Mouse (Mus musculus) midbrain, embryonic 14.5 days (tissue): Measurements from ENCODE around the gene Prkce. TPM values are rescaled to one million over a fixed set of nuclear protein-coding genes. Genes with fewer than 3 reads are reported as not detected.

Experiments
- ATAC-seq: fragments of 200-750 bp; cut with Nextera tagmentation; 2 replicates; pipeline ENCODE4 v1.8.0; 2017; ENCODE audit warnings: moderate number of reproducible peaks, moderate library complexity; ENCODE audit not compliant: low FRiP score, low TSS enrichment
- DNase-seq: peaks from one replicate; pipeline ENCODE4 v3.0.0-alpha.2; 2015
- H3K27ac ChIP-seq: fragments of 300-500 bp; sonication (generic); replicated peaks from 2 replicates; pipeline ENCODE4 v1.5.1; 2014; ENCODE audit warnings: mild to moderate bottlenecking, low read depth, low read length, moderate library complexity
- H3K27me3 ChIP-seq: fragments of 300-500 bp; sonication (generic); 2 replicates; pipeline ENCODE4 v1.6.1; 2014; ENCODE audit warnings: low read length, control low read depth, mixed read lengths; ENCODE audit not compliant: control insufficient read depth, insufficient read depth
- H3K36me3 ChIP-seq: fragments of 300-500 bp; sonication (generic); 2 replicates; pipeline ENCODE4 v1.6.1; 2014; ENCODE audit warnings: low read length, control low read depth; ENCODE audit not compliant: control insufficient read depth, insufficient read depth
- H3K4me1 ChIP-seq: fragments of 300-500 bp; sonication (generic); 2 replicates; pipeline ENCODE4 v1.6.1; 2014; ENCODE audit warnings: mild to moderate bottlenecking, antibody characterized with exemption, low read length, control low read depth; ENCODE audit not compliant: control insufficient read depth, insufficient read depth
- H3K4me2 ChIP-seq: fragments of 300-500 bp; sonication (generic); 2 replicates; pipeline ENCODE4 v1.6.1; 2014; ENCODE audit warnings: mild to moderate bottlenecking, low read length, moderate library complexity
- H3K4me3 ChIP-seq: fragments of 300-500 bp; sonication (generic); replicated peaks from 2 replicates; pipeline ENCODE4 v1.5.1; 2014; ENCODE audit warnings: low read depth, low read length
- H3K9ac ChIP-seq: fragments of 300-500 bp; sonication (generic); replicated peaks from 2 replicates; pipeline ENCODE4 v1.6.1; 2014; ENCODE audit warnings: mild to moderate bottlenecking, low read length, moderate library complexity
- H3K9me3 ChIP-seq: fragments of 300-500 bp; sonication (generic); 2 replicates; pipeline ENCODE4 v1.6.1; 2016; ENCODE audit warnings: low read length, control low read depth, mixed read lengths; ENCODE audit not compliant: control insufficient read depth
- WGBS: fragments of 180-500 bp; shearing (Covaris S2); extraction: QIAGEN DNeasy Blood & Tissue Kit; methylation state at CpG from one replicate; pipeline ENCODE4 v1.1.7; 2014; 5-methylcytosine and 5-hydroxymethylcytosine counted together
- polyA plus RNA-seq: library from polyadenylated mRNA; unstranded; fragments of >200 nt; fragmentation: Nextera tagmentation; extraction: Ambion mirVana; gene quantifications from 2 replicates; pipeline ENCODE4 v1.2.1, GENCODE M21; 2014

Prkce gene
- polyA plus RNA-seq, 1 experiment from 2014 or later, result 25.4 TPM

DNA sequence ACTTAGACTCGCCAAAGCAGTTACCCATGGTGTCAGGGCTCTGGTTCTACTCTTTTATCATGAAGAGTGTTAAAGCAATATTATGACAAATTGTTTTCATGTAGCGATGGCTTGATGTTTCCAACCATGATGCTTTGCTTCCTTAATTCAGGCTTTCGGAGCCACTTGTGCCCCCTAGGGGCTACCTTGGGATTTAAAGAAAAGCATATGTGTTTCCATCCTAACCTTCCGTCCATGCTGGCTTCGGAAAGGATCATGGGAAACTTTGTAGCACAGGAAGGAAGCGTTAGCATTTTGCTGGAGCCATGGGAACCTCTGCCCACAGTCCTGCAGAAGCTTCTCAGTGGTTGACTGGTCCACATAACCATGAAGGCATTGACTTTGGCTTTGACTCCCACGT, 351.0 kb downstream of the Prkce start:
- no peaks in the 10 kb centered on the region for H3K4me1 ChIP-seq
- ATAC-seq (no peak), DNase-seq (no peak)
- no peak overlapping the region for H3K9ac ChIP-seq
- no peaks in the 10 kb centered on the region for H3K9me3 ChIP-seq
- no peak overlapping the region for H3K27ac ChIP-seq
- no peak overlapping the region for H3K4me2 ChIP-seq
- WGBS, result 91% methylated on average over 7 of the region's 7 CpGs
- H3K4me3 ChIP-seq, result no peak overlapping the region
- H3K36me3 ChIP-seq, result no peaks in the 10 kb centered on the region
- H3K27me3 ChIP-seq, result no peaks in the 10 kb centered on the region

DNA sequence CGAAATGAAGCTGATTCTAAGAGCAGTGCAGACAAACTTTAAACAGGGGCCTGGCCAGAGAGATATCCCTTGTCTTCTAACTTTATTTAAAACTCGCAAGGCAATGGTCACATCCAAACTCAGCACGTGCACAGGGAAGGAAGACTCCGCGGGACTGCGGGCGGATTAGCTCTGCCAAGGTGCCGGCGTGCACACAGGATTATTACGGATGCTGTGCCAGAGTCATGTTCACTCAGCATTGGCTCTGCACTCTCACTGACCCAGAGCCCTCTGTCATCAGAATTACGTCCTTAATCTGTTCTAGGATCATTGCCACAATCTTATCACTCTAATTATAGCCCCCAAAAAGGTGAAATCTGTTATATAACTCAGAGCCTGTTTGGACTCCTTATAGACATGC, 353.7 kb downstream of the Prkce start:
- ATAC-seq, result no peak
- no peaks in the 10 kb centered on the region for H3K4me1 ChIP-seq
- H3K27ac ChIP-seq, result no peak overlapping the region
- no peak overlapping the region for H3K4me2 ChIP-seq
- no peaks in the 10 kb centered on the region for H3K9me3 ChIP-seq
- DNase-seq, result no peak
- 89% methylated on average over 11 of the region's 11 CpGs for WGBS
- no peak overlapping the region for H3K9ac ChIP-seq
- no peaks in the 10 kb centered on the region for H3K36me3 ChIP-seq
- H3K27me3 ChIP-seq, result no peaks in the 10 kb centered on the region
- H3K4me3 ChIP-seq, result no peak overlapping the region

DNA sequence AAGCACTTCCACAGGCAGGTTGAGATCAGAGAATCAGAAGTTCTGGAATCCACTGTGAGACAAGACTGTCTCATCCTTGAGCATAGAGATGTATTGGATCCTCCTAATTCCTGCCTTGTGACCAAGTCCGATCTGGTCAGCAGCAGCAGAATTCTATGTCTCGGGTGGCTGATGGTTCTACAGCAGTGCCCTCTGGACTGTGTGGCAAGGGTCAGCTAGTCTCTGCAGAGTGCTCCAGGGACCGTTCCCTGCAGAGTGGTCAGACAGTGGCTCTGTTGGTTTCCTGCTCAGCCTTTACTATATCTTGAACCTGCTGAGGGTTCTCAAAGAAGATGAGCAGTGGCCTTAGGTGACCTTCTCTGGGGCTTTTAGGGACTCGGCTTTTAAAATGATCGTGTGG, 355.1 kb downstream of the Prkce start:
- DNase-seq (no peak), ATAC-seq (no peak)
- Histone ChIP-seq H3K27me3 (no peaks in the 10 kb centered on the region), H3K4me2 (no peak overlapping the region), H3K27ac (no peak overlapping the region), H3K9me3 (no peaks in the 10 kb centered on the region), H3K4me3 (no peak overlapping the region), H3K9ac (no peak overlapping the region), H3K4me1 (no peaks in the 10 kb centered on the region), H3K36me3 (no peaks in the 10 kb centered on the region)
- WGBS, result 97% methylated on average over 5 of the region's 5 CpGs

DNA sequence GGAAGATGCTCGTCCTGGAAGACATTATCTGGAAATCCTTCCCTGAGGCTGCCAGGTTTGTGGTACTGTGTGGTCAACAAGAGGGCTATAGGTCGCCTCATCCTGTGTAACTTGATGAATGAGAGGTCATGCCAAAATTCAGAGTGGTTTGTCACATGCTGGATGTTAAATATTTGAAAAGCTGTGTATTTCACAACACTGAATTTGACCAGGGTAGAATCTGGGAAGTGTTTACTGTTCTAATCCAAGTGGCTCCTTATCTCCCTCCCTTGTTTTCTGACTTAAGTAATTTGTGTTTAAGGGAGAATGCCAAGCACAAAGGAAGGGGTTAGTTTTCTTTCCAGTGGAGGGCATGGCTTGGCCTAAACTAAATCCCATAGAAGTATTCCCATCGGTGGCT, 355.8 kb downstream of the Prkce start:
- DNase-seq, result no peak
- Histone ChIP-seq H3K27ac (no peak overlapping the region), H3K9ac (no peak overlapping the region), H3K9me3 (no peaks in the 10 kb centered on the region), H3K4me2 (no peak overlapping the region), H3K27me3 (no peaks in the 10 kb centered on the region), H3K36me3 (no peaks in the 10 kb centered on the region), H3K4me1 (no peaks in the 10 kb centered on the region), H3K4me3 (no peak overlapping the region)
- ATAC-seq, result no peak
- 79% methylated on average over 3 of the region's 3 CpGs for WGBS

DNA sequence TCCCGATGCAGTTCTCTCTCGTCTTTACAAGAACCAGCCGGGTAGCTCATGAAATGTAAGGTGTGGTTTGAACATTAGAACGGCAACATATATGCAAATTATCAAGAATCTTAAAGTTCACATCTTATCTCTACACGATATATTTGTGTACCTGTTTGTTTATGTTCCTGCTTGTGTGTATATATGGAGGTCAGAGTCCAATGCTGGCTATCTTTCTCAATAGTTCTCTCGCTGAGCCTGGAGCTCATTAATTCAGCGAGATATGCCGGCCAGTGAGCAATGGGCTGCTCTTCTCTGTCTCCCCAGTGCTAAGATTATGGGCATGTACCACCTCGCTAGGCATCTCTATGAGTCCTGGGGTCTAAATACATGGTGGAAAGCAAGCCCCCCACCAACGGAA, 356.3 kb downstream of the Prkce start:
- Histone ChIP-seq H3K27ac (no peak overlapping the region), H3K9me3 (no peaks in the 10 kb centered on the region), H3K27me3 (no peaks in the 10 kb centered on the region), H3K4me1 (no peaks in the 10 kb centered on the region), H3K4me3 (no peak overlapping the region), H3K9ac (no peak overlapping the region), H3K36me3 (no peaks in the 10 kb centered on the region), H3K4me2 (no peak overlapping the region)
- WGBS, result 94% methylated on average over 10 of the region's 10 CpGs
- no peak for ATAC-seq
- DNase-seq, result no peak

DNA sequence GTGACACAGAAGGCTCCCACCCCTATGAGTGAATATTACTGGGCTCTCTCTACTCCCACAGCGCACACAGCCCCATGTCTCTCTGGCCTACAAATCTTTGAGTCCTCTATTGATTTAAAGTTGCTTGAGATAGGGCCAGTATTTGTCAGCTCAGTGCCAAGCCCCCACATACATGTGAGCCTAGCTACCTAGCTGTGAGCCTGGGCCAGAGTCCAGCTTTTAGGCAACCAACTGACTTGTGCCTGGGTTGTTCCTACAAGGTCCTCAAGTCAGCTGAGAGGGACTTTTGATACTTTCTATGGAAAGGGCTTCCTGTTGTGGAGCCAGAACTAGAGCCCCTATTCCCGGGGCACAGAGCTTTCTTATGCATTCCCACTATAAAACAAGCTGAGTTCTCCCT, 357.5 kb downstream of the Prkce start:
- Histone ChIP-seq H3K4me2 (no peak overlapping the region), H3K27ac (no peak overlapping the region), H3K9ac (no peak overlapping the region), H3K27me3 (no peaks in the 10 kb centered on the region), H3K9me3 (no peaks in the 10 kb centered on the region), H3K4me3 (no peak overlapping the region), H3K4me1 (no peaks in the 10 kb centered on the region), H3K36me3 (no peaks in the 10 kb centered on the region)
- 91% methylated on average over 2 of the region's 2 CpGs for WGBS
- ATAC-seq, result no peak
- DNase-seq, result no peak

DNA sequence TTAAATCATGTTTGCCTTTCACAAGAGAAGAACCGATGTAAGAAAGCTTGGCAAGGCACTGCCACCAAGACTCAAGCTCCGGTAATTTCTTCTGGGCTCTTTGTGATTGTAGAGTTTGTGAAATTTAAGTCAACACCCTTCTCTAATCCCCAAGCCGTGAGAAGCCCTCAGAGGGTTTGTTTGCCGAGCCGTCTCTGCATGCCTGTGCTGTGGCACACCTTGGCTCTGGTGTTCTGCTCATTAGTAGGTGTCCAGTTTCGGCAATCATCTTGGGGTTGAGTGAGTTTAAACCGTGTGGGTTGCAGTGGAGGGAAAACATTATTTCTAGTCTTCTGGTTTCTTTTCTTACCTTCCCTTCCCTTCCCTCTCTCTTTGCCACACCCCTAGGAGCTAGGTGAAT, 358.4 kb downstream of the Prkce start:
- ATAC-seq (no peak), DNase-seq (no peak)
- Histone ChIP-seq H3K27me3 (no peaks in the 10 kb centered on the region), H3K9me3 (no peaks in the 10 kb centered on the region), H3K4me3 (no peak overlapping the region), H3K9ac (no peak overlapping the region), H3K4me2 (no peak overlapping the region), H3K4me1 (no peaks in the 10 kb centered on the region), H3K36me3 (no peaks in the 10 kb centered on the region), H3K27ac (no peak overlapping the region)
- WGBS, result 88% methylated on average over 7 of the region's 7 CpGs

DNA sequence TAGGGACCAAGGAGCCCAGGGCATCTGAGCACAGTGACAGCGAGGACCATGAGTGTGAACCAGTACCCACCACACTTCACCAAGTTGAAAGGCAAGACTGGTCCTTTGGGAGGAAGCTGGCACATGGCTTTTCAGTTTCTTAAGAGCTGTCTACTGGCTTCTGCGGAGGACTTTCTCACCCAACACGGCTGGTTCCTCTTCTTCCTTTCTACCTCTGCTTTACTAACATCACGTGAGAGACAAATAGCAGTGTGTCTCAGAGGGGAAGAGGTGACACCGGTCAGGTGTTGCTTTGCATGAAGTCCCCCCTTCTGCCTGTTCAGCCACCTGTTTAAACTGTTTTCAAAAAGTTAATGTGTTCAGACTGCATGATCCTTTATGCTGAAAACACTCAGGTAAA, 359.7 kb downstream of the Prkce start:
- H3K9me3 ChIP-seq, result no peaks in the 10 kb centered on the region
- DNase-seq, result no peak
- WGBS, result 93% methylated on average over 5 of the region's 5 CpGs
- no peaks in the 10 kb centered on the region for H3K36me3 ChIP-seq
- no peak overlapping the region for H3K4me3 ChIP-seq
- no peaks in the 10 kb centered on the region for H3K4me1 ChIP-seq
- H3K27me3 ChIP-seq, result no peaks in the 10 kb centered on the region
- no peak overlapping the region for H3K4me2 ChIP-seq
- ATAC-seq, result no peak
- H3K27ac ChIP-seq, result no peak overlapping the region
- no peak overlapping the region for H3K9ac ChIP-seq

DNA sequence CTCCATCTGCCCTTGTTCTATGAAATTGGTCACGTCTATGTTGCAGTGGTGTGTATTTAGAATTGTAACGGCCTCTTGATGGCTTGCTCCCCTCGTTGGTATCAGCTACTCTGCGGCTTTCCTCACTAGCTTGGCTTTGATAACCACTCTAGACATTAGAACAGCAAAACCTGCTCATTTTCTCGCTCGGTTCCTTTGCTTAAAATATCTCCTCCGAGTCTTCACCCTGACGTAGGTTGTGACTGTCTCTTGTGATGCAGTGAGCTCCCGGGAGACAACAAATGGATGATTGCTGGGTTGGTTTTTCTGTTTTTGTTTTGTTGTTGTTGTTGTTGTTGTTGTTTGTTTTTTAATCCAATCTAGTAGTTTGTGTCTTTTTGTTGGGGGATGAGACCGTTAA, 361.4 kb downstream of the Prkce start:
- Histone ChIP-seq H3K4me2 (no peak overlapping the region), H3K36me3 (no peaks in the 10 kb centered on the region), H3K4me3 (no peak overlapping the region), H3K27me3 (no peaks in the 10 kb centered on the region), H3K4me1 (0 out of 2 replicates have a peak, but pooled peaks cover 3% of the 10 kb centered on the region), H3K9me3 (no peaks in the 10 kb centered on the region), H3K27ac (no peak overlapping the region), H3K9ac (no peak overlapping the region)
- no peak for DNase-seq
- no peak for ATAC-seq
- WGBS, result 90% methylated on average over 10 of the region's 10 CpGs
